Mouse (Mus musculus) limb, embryonic 13.5 days (tissue): ENCODE results near the gene Snrpb. TPM values are rescaled to one million over a fixed set of nuclear protein-coding genes. Genes with fewer than 3 reads are reported as not detected.

Experiments used
- ATAC-seq: fragments of 200-750 bp; cut with Nextera tagmentation; 2 replicates; pipeline ENCODE4 v1.8.0; 2017; ENCODE audit warnings: low read depth, moderate number of reproducible peaks, moderate TSS enrichment; ENCODE audit not compliant: low FRiP score
- H3K27ac ChIP-seq: fragments of 300-500 bp; sonication (generic); 2 replicates; pipeline ENCODE4 v1.5.1; 2015; ENCODE audit warnings: inconsistent platforms, mild to moderate bottlenecking, moderate library complexity
- H3K27me3 ChIP-seq: fragments of 300-500 bp; sonication (generic); 2 replicates; pipeline ENCODE4 v1.6.1; 2015; ENCODE audit warnings: mild to moderate bottlenecking, inconsistent platforms
- H3K36me3 ChIP-seq: fragments of 300-500 bp; sonication (generic); 2 replicates; pipeline ENCODE4 v1.6.1; 2015; ENCODE audit warnings: inconsistent platforms, mild to moderate bottlenecking, moderate library complexity
- H3K4me1 ChIP-seq: fragments of 300-500 bp; sonication (generic); 2 replicates; pipeline ENCODE4 v1.6.1; 2015; ENCODE audit warnings: inconsistent platforms
- H3K4me2 ChIP-seq: fragments of 300-500 bp; sonication (generic); replicated peaks from 2 replicates; pipeline ENCODE4 v1.6.1; 2015; ENCODE audit warnings: inconsistent platforms, mild to moderate bottlenecking, moderate library complexity
- H3K4me3 ChIP-seq: fragments of 300-500 bp; sonication (generic); 2 replicates; pipeline ENCODE4 v1.5.1; 2015; ENCODE audit warnings: moderate library complexity, mild to moderate bottlenecking, inconsistent platforms
- H3K9ac ChIP-seq: fragments of 300-500 bp; sonication (generic); 2 replicates; pipeline ENCODE4 v1.6.1; 2015; ENCODE audit warnings: mild to moderate bottlenecking, inconsistent platforms
- H3K9me3 ChIP-seq: fragments of 300-500 bp; sonication (generic); 2 replicates; pipeline ENCODE4 v1.6.1; 2016; ENCODE audit warnings: inconsistent platforms
- WGBS: fragments of 180-500 bp; shearing (Covaris S2); methylation state at CpG from one replicate; pipeline ENCODE4 v1.1.7; 2015; 5-methylcytosine and 5-hydroxymethylcytosine counted together
- polyA plus RNA-seq: library from polyadenylated mRNA; unstranded; fragments of >200 nt; fragmentation: Nextera tagmentation; extraction: Ambion mirVana; gene quantifications from 2 replicates; pipeline ENCODE4 v1.2.1, GENCODE M21; 2015

The Snrpb gene
- polyA plus RNA-seq, 1 experiment from 2014 or later, result 632 TPM

GRCm38 (mm10) chr2:130167861-130168260, 11.3 kb downstream of the Snrpb start:
- whole genome bisulfite sequencing, result 56% methylated on average over 3 of the region's 3 CpGs
- H3K4me1 ChIP-seq, result no peaks in the 10 kb centered on the region
- peaks cover 73% of the 10 kb centered on the region for H3K36me3 ChIP-seq
- no peak for ATAC-seq
- no peaks in the 10 kb centered on the region for H3K9me3 ChIP-seq
- no peak overlapping the region for H3K4me3 ChIP-seq
- H3K27me3 ChIP-seq, result no peaks in the 10 kb centered on the region
- no peak overlapping the region for H3K9ac ChIP-seq
- no peak overlapping the region for H3K27ac ChIP-seq
- no peak overlapping the region for H3K4me2 ChIP-seq

DNA sequence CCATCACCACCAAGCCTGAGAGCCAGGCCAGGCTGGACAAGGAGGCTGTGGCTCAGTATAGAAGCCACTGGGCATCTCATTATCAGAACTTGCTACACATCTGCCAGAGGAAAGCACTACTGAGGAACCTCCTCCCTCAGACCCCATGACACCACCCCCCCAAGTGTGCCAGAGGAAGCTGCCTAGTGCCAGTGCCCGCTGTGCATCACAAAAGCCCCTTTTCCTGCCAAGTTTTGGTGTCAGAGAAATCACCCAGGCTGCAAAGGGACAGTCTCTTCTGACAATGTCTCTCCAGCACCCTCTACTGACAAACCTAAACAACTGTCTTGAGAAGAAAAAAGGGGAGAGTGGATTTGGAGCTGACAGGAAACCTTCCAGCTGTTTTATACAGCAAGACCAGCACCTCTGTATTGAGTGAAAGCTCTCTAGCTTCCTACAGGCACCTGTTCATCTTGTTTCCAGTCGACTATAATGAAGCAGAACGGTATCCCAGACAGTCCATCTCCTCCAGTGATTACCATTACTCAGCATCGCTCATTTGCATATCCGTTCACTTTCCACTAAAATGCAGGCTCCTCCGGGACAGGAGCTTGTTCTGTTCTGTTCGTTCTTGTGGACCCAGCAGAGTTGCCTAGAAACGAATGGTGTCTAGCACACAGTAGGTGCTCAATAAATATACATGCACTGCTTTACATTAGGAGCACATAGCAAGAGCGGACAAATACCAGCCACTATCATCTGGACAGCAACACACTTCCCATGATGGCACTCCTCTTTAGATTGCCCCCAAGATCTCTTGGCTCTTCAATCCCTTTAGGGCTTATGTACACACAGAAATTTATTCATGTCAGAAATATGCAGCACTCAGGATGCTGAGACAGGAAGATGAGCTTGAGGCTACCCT, 12.6 kb downstream of the Snrpb start:
- no peaks in the 10 kb centered on the region for H3K27me3 ChIP-seq
- H3K4me2 ChIP-seq, result no peak overlapping the region
- H3K9ac ChIP-seq, result no peak overlapping the region
- no peak overlapping the region for H3K4me3 ChIP-seq
- H3K27ac ChIP-seq, result no peak overlapping the region
- H3K4me1 ChIP-seq, result no peaks in the 10 kb centered on the region
- no peak; the same call in 1 of the 2 replicates for ATAC-seq
- H3K9me3 ChIP-seq, result no peaks in the 10 kb centered on the region
- peaks cover 60% of the 10 kb centered on the region for H3K36me3 ChIP-seq
- 73% methylated on average over 9 of the region's 9 CpGs for WGBS

DNA sequence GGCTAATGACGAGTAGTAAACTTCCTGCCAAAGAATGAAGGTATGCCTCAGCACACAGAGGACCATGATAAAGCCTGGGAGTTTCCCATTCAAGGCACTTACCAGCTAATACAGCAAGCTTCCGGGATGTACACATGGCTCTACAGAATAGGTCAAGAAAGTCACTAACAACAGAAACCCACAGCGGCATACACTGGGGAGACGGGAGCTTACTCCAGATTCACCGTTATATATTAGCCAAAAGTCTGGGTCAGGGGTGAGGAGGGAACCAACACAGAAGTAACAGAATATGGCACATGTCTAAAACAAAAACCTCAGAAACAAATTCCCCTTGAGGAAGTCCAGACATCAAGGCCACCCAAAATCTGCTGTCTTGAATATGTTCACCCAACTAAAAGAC, 16.5 kb downstream of the Snrpb start:
- 86% methylated on average over 5 of the region's 5 CpGs for WGBS
- Histone ChIP-seq H3K4me1 (no peaks in the 10 kb centered on the region), H3K4me3 (no peak overlapping the region), H3K27me3 (no peaks in the 10 kb centered on the region), H3K9ac (no peak overlapping the region), H3K4me2 (no peak overlapping the region), H3K27ac (no peak overlapping the region), H3K36me3 (peaks cover 32% of the 10 kb centered on the region), H3K9me3 (no peaks in the 10 kb centered on the region)
- ATAC-seq, result no peak

GRCm38 (mm10) chr2:130158088-130158437, 21.1 kb downstream of the Snrpb start:
- H3K9ac ChIP-seq, result no peak overlapping the region
- ATAC-seq, result no peak
- H3K9me3 ChIP-seq, result no peaks in the 10 kb centered on the region
- WGBS, result 65% methylated on average over 4 of the region's 4 CpGs
- H3K4me3 ChIP-seq, result no peak overlapping the region
- no peaks in the 10 kb centered on the region for H3K27me3 ChIP-seq
- H3K4me2 ChIP-seq, result no peak overlapping the region
- H3K4me1 ChIP-seq, result no peaks in the 10 kb centered on the region
- no peaks in the 10 kb centered on the region for H3K36me3 ChIP-seq
- no peak overlapping the region for H3K27ac ChIP-seq

DNA sequence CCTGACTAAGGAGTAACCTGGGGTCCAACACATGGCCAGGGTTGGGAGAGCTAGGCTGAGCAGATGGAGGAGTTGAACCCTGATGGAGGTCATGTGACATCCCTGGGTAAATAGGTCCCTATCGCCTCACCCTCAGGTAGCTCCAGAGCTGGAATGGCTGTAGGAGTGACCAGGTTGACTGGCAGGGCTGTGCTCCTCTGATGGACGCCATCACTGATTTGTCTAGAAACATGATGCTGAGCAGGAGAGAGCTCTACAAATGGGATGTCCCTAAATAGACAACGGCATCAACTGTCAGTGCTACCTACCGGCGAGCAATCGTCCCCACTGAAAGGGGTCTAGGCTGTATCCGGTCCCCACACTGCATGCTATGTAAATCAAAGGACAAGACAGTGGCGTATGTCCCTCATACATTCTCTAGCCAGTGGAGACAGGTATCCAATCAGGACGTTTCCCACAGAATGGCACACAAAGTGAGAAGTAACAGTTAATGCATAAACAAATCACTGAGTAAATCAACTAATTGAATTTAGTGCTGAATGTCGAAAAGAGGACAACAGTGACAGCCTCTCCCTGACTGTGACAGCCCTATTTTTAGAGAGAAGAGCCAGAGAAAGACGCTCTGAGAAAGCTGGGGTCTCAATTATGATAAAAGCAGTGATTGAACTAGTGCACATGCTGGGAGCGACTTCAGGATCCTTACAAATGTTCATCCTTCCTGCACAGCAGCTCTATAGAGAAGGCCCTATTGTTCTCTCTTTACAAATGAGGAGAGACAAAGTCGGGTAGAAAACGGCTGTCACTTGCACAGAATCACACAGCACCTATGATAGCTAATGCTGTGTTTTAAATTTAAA, 21.7 kb downstream of the Snrpb start:
- no peak for ATAC-seq
- H3K9ac ChIP-seq, result no peak overlapping the region
- no peaks in the 10 kb centered on the region for H3K27me3 ChIP-seq
- no peak overlapping the region for H3K4me3 ChIP-seq
- H3K4me1 ChIP-seq, result no peaks in the 10 kb centered on the region
- H3K36me3 ChIP-seq, result no peaks in the 10 kb centered on the region
- H3K27ac ChIP-seq, result no peak overlapping the region
- H3K9me3 ChIP-seq, result no peaks in the 10 kb centered on the region
- 83% methylated on average over 14 of the region's 14 CpGs for WGBS
- no peak overlapping the region for H3K4me2 ChIP-seq

DNA sequence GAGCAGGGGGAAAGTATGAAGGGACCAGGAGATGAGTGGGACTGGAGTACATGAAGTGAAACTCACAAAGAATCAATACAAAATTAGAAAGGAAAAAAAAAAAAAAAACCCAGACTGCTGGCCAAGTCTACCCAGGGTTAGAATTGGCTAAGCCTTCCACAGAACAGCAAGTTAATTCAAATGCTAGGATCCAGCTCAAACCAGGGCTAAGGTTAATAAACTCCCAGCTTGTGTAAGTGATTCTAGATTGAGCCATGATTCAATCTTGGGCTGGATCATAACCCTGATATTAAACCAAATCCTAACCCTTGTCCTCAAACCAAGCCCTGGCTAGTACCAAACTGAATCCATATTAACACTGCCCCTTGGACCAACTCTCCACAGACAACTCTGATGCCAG, 23.4 kb downstream of the Snrpb start:
- Histone ChIP-seq H3K9me3 (no peaks in the 10 kb centered on the region), H3K4me2 (no peak overlapping the region), H3K27me3 (no peaks in the 10 kb centered on the region), H3K4me3 (no peak overlapping the region), H3K36me3 (no peaks in the 10 kb centered on the region), H3K9ac (no peak overlapping the region), H3K27ac (no peak overlapping the region), H3K4me1 (no peaks in the 10 kb centered on the region)
- no peak for ATAC-seq

GRCm38 (mm10) chr2:130155171-130155570, 24.0 kb downstream of the Snrpb start:
- 86% methylated on average over 3 of the region's 3 CpGs for WGBS
- Histone ChIP-seq H3K9ac (no peak overlapping the region), H3K9me3 (no peaks in the 10 kb centered on the region), H3K4me1 (no peaks in the 10 kb centered on the region), H3K4me3 (no peak overlapping the region), H3K36me3 (no peaks in the 10 kb centered on the region), H3K27me3 (no peaks in the 10 kb centered on the region), H3K27ac (no peak overlapping the region), H3K4me2 (no peak overlapping the region)
- no peak for ATAC-seq

- H3K9me3 ChIP-seq, result no peaks in the 10 kb centered on the region
- no peak overlapping the region for H3K9ac ChIP-seq
- H3K27ac ChIP-seq, result no peak overlapping the region
- no peaks in the 10 kb centered on the region for H3K4me1 ChIP-seq
- H3K4me2 ChIP-seq, result no peak overlapping the region
- no peaks in the 10 kb centered on the region for H3K27me3 ChIP-seq
- no peaks in the 10 kb centered on the region for H3K36me3 ChIP-seq
- no peak for ATAC-seq
- WGBS, result 73% methylated on average over 5 of the region's 5 CpGs
- no peak overlapping the region for H3K4me3 ChIP-seq
These were observed 33.0 kb downstream of the Snrpb start for GRCm38 (mm10) chr2:130146089-130146668.

- no peak overlapping the region for H3K27ac ChIP-seq
- H3K36me3 ChIP-seq, result no peaks in the 10 kb centered on the region
- H3K9me3 ChIP-seq, result no peaks in the 10 kb centered on the region
- H3K4me2 ChIP-seq, result no peak overlapping the region
- H3K9ac ChIP-seq, result no peak overlapping the region
- H3K4me1 ChIP-seq, result no peaks in the 10 kb centered on the region
- no peaks in the 10 kb centered on the region for H3K27me3 ChIP-seq
- H3K4me3 ChIP-seq, result no peak overlapping the region
- no peak for ATAC-seq
- WGBS, result 78% methylated on average over 23 of the region's 23 CpGs
These were observed 34.4 kb downstream of the Snrpb start for GRCm38 (mm10) chr2:130144703-130145324.

- H3K27ac ChIP-seq, result no peak overlapping the region
- H3K4me1 ChIP-seq, result no peaks in the 10 kb centered on the region
- no peaks in the 10 kb centered on the region for H3K27me3 ChIP-seq
- no peaks in the 10 kb centered on the region for H3K9me3 ChIP-seq
- 90% methylated on average over 8 of the region's 8 CpGs for WGBS
- no peaks in the 10 kb centered on the region for H3K36me3 ChIP-seq
- ATAC-seq, result no peak
- no peak overlapping the region for H3K4me3 ChIP-seq
- no peak overlapping the region for H3K9ac ChIP-seq
- no peak overlapping the region for H3K4me2 ChIP-seq
These were observed 36.2 kb downstream of the Snrpb start for GRCm38 (mm10) chr2:130143011-130143410.

DNA sequence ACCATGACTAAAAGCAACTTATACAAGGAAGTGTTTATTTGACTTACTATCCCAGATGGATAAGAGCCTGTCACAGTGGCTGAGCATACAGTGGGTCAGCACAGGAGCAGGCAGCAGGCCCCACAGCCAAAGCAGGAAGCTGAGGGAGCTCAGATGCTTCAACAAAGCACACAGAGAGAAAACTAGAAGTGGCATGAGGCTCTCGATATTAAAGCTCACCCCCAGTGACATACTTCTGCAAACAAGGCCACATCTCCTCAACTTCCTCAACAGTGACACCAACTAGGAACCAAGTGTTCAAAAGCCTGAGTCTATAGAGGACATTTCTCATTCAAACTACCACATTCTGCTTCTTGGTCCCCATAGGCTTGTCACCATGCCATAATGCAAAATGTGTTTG, 49.5 kb downstream of the Snrpb start:
- no peaks in the 10 kb centered on the region for H3K4me1 ChIP-seq
- no peak overlapping the region for H3K27ac ChIP-seq
- H3K4me2 ChIP-seq, result no peak overlapping the region
- 72% methylated on average over 1 of the region's 1 CpGs for WGBS
- no peaks in the 10 kb centered on the region for H3K9me3 ChIP-seq
- H3K27me3 ChIP-seq, result no peaks in the 10 kb centered on the region
- ATAC-seq, result no peak
- no peak overlapping the region for H3K4me3 ChIP-seq
- no peaks in the 10 kb centered on the region for H3K36me3 ChIP-seq
- H3K9ac ChIP-seq, result no peak overlapping the region

DNA sequence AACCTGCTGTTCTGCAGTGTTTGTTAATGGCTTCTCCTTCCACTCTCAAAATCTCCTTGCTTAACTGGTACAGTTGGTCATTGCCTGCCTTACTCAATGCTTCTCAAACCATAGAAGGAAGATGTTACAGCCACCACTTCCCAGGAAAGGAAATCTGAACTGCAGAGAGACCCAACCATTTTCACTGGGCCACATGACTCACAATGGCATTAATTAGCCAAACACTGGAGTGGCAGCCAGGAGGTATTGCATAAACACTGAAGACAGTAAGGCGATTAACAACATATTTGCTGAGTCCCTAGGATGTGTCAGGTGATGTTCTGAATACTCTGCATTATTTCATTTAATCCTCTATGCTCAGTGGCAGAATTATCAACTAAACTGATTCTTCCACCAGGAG, 53.1 kb downstream of the Snrpb start:
- H3K4me1 ChIP-seq, result no peaks in the 10 kb centered on the region
- no peaks in the 10 kb centered on the region for H3K27me3 ChIP-seq
- H3K36me3 ChIP-seq, result no peaks in the 10 kb centered on the region
- no peak overlapping the region for H3K4me3 ChIP-seq
- no peak for ATAC-seq
- H3K27ac ChIP-seq, result no peak overlapping the region
- 82% methylated on average over 1 of the region's 1 CpGs for WGBS
- no peak overlapping the region for H3K9ac ChIP-seq
- H3K4me2 ChIP-seq, result no peak overlapping the region
- no peaks in the 10 kb centered on the region for H3K9me3 ChIP-seq
